Mouse (Mus musculus): ENCODE measurements at regions not wholly inside any gene's neighbourhood (a gene's known extent, or its start where the extent isn't known, plus 50 kb on each side); places are given as distances from the start of the nearest gene placed in this dataset.

- Histone ChIP-seq H3K27me3 (ENCODE audit: control insufficient read depth, insufficient read depth, insufficient read length) (no peaks in the 10 kb centered on the region), H3K4me3 (no peak overlapping the region)
- TF ChIP-seq MYOG (IDR thresholded peaks at IDR 0.05; ENCODE audit: control insufficient read depth in 1 of 3, insufficient read depth in 1 of 3, insufficient read length in 2 of 3, low read depth in 2 of 3), result no peak
- TF ChIP-seq SRF (IDR thresholded peaks at IDR 0.05; ENCODE audit: control insufficient read depth, insufficient read length, low read depth), result no peak
- TF ChIP-seq TCF3 (IDR thresholded peaks at IDR 0.05; ENCODE audit: insufficient read length, low read depth), result no peak
- no peak for TF ChIP-seq POLR2A (IDR thresholded peaks at IDR 0.05; ENCODE audit: insufficient read length, low read depth)
- no peak for TF ChIP-seq REST (IDR thresholded peaks at IDR 0.05; ENCODE audit: insufficient read depth, insufficient read length)
- no peak for TF ChIP-seq MYOD1 (IDR thresholded peaks at IDR 0.05; ENCODE audit: control insufficient read depth in 1 of 3, insufficient read length in 2 of 3, low read depth in 2 of 3)
- TF ChIP-seq MAX (IDR thresholded peaks at IDR 0.05; ENCODE audit: low read depth), result no peak
- no peak for TF ChIP-seq USF1 (IDR thresholded peaks at IDR 0.05; ENCODE audit: low read depth)
- TF ChIP-seq E2F4 (IDR thresholded peaks at IDR 0.05; ENCODE audit: insufficient read depth), result no peak
- TF ChIP-seq CEBPB (IDR thresholded peaks at IDR 0.05; ENCODE audit: insufficient read depth, poor library complexity, severe bottlenecking), result no peak
- no peak for TF ChIP-seq POLR2AphosphoS2 (IDR thresholded peaks at IDR 0.05; ENCODE audit: insufficient read length, low read depth)
- TF ChIP-seq TCF12 (IDR thresholded peaks at IDR 0.05; ENCODE audit: insufficient read depth, poor library complexity, severe bottlenecking), result no peak
Observed at GRCm38 (mm10) chr13:82106032-82106431, 323.2 kb downstream of the Cetn3 start.

GRCm38 (mm10) chr13:82129777-82130735, 347.2 kb downstream of the Cetn3 start:
- Histone ChIP-seq H3K79me2 (ENCODE audit: control insufficient read depth, insufficient read depth) (no peaks in the 10 kb centered on the region), H3K36me3 (ENCODE audit: control insufficient read depth, insufficient read depth) (no peaks in the 10 kb centered on the region), H3K27me3 (ENCODE audit: control insufficient read depth, insufficient read depth, insufficient read length) (no peaks in the 10 kb centered on the region), H3K4me3 (no peak overlapping the region), H3K4me2 (ENCODE audit: low read depth) (no peak overlapping the region), H3ac (ENCODE audit: control insufficient read depth, insufficient read length) (no peak overlapping the region)
- TF ChIP-seq MYOG (IDR thresholded peaks at IDR 0.05; ENCODE audit: control insufficient read depth in 1 of 3, insufficient read depth in 1 of 3, insufficient read length in 2 of 3, low read depth in 2 of 3), result no peak
- no peak for TF ChIP-seq TCF12 (IDR thresholded peaks at IDR 0.05; ENCODE audit: insufficient read depth, poor library complexity, severe bottlenecking)
- no peak for TF ChIP-seq USF1 (IDR thresholded peaks at IDR 0.05; ENCODE audit: low read depth)
- no peak for TF ChIP-seq REST (IDR thresholded peaks at IDR 0.05; ENCODE audit: insufficient read depth, insufficient read length)
- no peak for TF ChIP-seq POLR2A (IDR thresholded peaks at IDR 0.05; ENCODE audit: insufficient read length, low read depth)
- TF ChIP-seq MYOD1 (IDR thresholded peaks at IDR 0.05; ENCODE audit: control insufficient read depth in 1 of 3, insufficient read length in 2 of 3, low read depth in 2 of 3), result no peak
- TF ChIP-seq CEBPB (IDR thresholded peaks at IDR 0.05; ENCODE audit: insufficient read depth, poor library complexity, severe bottlenecking), result no peak
- TF ChIP-seq MAX (IDR thresholded peaks at IDR 0.05; ENCODE audit: low read depth), result no peak
- TF ChIP-seq POLR2AphosphoS2 (IDR thresholded peaks at IDR 0.05; ENCODE audit: insufficient read length, low read depth), result no peak
- no peak for TF ChIP-seq TCF3 (IDR thresholded peaks at IDR 0.05; ENCODE audit: insufficient read length, low read depth)
- TF ChIP-seq SRF (IDR thresholded peaks at IDR 0.05; ENCODE audit: control insufficient read depth, insufficient read length, low read depth), result no peak
- TF ChIP-seq E2F4 (IDR thresholded peaks at IDR 0.05; ENCODE audit: insufficient read depth), result no peak

More at GRCm38 (mm10) chr13:82106032-82106431, 323.2 kb downstream of the Cetn3 start:
- no peak overlapping the region for H3ac ChIP-seq (ENCODE audit: control insufficient read depth, insufficient read length)
- H3K79me2 ChIP-seq (ENCODE audit: control insufficient read depth, insufficient read depth), result no peaks in the 10 kb centered on the region
- H3K4me2 ChIP-seq (ENCODE audit: low read depth), result no peak overlapping the region
- H3K36me3 ChIP-seq (ENCODE audit: control insufficient read depth, insufficient read depth), result no peaks in the 10 kb centered on the region

Measured in myocyte (in vitro differentiated cells).